Mouse (Mus musculus) layer of hippocampus, adult 9-11 months (tissue): ENCODE results near the gene Zfp622.
"Not testable (repeated sequence)": the region's sequence is repeated elsewhere in the genome, so short reads cannot be mapped to it uniquely, and the experiment has no call there.

Experiments used
- DNase-seq: peaks from one replicate; pipeline ENCODE4 v3.0.0; 2022

Gene Zfp622

GRCm38 (mm10) chr15:25972758-25973157, 11.4 kb upstream of the Zfp622 start:
- no peak for DNase-seq

DNA sequence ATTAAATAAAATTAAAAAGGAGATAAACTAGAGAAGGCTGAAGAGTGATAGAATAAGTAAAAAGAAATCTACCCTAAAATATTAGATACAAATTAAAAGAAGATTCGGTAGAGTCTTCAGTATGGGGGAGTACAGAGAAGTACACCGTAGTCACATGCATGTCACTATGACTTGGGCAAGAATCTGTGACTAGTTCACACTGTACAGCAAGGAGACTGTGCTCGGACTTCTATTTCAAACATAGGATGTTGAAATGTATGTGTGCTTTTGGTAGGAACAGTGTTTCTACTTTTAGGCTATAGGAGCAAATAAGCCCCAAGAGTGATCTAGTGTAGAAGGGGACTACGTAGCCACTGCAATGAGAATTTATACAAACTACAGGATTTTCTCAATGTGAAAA, 9.8 kb upstream of the Zfp622 start:
- DNase-seq: no peak

GRCm38 (mm10) chr15:25975810-25976209, 8.4 kb upstream of the Zfp622 start:
- no peak for DNase-seq

DNA sequence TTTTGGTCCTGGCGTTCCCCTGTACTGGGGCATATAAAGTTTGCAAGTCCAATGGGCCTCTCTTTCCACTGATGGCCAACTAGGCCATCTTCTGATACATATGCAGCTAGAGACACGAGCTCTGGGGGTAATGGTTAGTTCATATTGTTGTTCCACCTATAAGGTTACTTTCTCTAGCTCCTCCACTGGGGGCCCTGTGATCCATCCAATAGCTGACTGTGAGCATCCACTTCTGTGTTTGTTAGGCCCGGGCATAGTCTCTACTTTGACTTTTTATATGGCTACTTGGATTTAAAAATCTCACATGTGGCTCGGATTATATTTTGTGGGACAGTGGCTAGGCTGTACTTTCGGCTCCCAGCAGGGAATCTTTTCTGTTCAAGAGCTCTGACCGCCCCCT, 552 bp upstream of the Zfp622 start:
- DNase-seq: not testable (repeated sequence)

GRCm38 (mm10) chr15:25984734-25985492, 747 bp downstream of the Zfp622 start:
- peak; percentile 35 for DNase-seq

- DNase-seq: peak; percentile 49
Observed at GRCm38 (mm10) chr15:25992992-25993727, 9.0 kb downstream of the Zfp622 start.

GRCm38 (mm10) chr15:25995521-25995920, 11.4 kb downstream of the Zfp622 start:
- no peak for DNase-seq

- DNase-seq: not testable (repeated sequence)
Observed at GRCm38 (mm10) chr15:25999545-25999944, 15.4 kb downstream of the Zfp622 start.

DNA sequence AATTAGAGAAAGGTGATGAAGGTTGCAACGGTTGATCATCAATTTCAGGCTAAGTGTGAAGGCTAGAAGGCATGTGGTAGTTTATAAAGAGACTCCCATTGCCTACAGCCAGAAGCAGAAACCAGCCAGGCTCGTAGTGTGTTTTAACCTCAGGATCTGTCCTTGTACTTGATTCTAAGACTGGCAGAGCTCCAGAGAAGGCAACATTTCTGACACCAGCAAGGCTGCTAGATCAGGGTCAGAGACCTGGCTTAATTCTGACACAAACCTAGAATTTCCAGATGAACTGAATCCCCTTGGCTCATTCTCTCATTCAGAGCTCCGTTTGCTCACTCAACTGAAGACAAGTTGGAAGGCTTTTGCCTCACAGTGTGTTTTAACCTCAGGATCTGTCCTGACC, 24.5 kb downstream of the Zfp622 start:
- DNase-seq: no peak

DNA sequence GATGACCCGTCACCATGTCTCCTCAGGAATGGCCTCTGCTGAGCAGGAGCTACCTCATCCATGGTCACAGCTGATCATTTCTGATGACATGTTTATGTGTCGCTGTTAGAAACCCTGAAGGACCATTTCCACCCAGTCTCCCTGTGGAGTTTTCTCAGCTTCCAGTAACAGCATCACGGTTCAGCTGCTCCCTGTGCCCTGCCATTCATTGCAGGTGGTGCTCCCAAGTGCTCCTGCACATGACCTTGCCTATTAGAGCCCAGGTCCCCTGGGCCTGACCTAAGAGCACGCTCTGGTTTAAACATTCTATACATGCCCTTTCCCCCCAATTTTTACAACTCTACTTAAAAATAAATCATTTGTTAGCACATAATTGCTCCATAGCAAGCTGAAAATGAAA, 28.7 kb downstream of the Zfp622 start:
- DNase-seq: no peak

DNA sequence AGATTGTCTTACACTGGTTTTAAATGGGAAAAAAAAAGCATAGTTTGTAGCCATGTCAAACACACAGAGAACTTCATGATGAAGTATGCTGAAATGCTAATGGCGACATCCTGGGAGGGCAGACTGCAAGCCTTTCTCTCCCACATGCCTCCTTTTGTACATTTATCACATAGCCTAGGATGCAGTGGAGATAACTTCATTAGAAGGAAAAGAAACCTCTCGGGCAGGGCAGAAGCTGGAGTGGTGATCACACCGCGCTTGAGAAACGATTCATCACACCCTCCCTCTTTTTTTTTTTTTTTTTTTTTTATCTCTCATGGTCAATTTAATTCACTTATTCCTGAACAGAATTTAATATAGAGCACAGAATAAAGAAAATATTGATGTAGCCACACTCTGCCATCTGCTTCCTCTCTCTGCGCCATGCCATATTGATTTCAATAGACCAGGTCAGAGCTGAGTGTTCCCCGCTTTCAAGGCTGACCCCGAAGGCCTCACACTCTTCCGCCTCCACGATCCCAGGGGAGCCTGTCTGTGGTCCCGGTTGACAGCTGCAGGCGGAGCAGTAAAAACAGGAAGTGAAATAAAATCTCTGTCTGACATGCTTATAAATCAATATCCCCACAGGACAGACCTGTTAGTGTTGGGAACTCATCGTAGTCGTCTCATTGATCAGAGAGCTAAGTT, 32.0 kb downstream of the Zfp622 start:
- DNase-seq: no peak

GRCm38 (mm10) chr15:26021721-26022120, 37.6 kb downstream of the Zfp622 start:
- DNase-seq: no peak

DNA sequence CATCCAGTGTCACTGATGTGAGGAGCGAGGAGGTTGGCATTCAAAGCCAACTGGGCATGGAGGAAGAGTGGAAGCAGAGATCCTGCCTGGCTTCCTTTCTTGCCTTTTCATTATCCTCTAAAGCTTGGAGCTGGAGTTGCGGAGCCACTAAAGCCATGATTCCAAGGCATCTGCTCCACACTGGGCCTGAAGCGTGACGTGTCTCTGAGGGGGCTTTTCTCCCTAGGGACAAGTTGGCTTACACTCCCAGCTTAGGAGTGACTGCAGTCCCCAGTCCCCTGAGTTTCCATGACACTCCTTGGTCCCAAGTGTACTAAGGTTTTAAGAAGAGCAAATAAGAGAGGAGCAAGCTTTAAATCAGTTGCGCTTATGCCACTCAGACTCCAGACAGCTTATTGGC, 38.5 kb downstream of the Zfp622 start:
- no peak for DNase-seq

- no peak for DNase-seq
Observed at GRCm38 (mm10) chr15:26031692-26032091, 47.5 kb downstream of the Zfp622 start.

GRCm38 (mm10) chr15:26040567-26040966, 56.4 kb downstream of the Zfp622 start:
- no peak for DNase-seq

DNA sequence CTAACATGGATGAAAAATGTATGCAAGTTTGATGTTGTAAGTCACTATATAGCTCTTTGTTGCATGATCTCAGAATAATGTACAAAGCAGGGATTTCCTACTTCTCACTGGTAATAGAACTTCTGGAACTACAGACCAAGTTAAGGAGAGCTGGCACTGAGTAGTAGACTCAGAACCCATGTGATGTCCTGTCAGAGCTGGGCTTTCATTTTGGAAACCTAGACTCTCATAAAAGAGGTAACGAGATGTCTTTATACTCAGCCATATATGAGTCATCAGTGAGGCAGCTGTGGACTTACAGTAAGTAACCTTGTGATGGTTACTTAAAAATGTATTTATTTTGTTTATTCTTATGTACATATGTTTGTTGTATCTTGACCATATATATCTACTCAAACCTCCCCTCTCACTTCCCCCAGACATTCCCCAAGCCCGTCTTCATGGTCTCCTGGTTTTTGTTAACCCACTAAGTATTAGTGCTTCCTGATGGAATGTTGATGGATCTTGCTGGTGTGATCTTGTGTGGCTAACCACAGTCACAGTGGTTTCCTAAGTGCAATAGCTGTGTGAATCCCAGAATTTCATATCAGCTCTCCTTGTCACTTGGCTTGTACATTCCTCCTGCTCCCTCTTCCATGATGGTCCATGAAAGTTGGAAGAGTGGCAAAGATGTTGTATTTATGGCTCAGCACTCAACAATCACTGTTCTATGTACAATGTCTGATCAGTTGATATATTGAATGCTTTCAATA, 57.2 kb downstream of the Zfp622 start:
- no peak for DNase-seq
